Mouse (Mus musculus) right cerebral cortex, postnatal 4 days (tissue): ENCODE measurements around the gene Pdcd1lg2.

Experiments used
- DNase-seq: peaks from one replicate; pipeline ENCODE4 v3.0.0-alpha.2; 2022

Gene Pdcd1lg2

DNA sequence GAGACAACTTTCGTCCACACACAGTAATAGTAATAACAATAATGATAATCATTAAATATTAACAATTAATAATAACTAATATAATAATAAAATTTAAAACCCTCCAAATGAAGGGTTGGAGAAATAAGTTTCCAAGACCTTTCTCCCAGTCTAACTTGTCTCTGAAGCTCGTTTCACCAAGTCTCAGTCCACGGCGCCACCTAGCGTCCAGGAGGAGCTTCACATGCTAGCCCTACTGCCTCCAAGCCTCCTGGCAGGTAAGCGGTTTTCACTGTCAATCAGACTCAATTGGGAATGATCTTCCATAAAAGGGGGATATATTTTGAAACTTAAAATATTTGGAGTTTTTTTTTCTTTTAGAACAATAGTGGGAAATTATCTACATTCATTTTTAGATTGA, 90.8 kb downstream of the Pdcd1lg2 start:
- peak; percentile 91 for DNase-seq

DNA sequence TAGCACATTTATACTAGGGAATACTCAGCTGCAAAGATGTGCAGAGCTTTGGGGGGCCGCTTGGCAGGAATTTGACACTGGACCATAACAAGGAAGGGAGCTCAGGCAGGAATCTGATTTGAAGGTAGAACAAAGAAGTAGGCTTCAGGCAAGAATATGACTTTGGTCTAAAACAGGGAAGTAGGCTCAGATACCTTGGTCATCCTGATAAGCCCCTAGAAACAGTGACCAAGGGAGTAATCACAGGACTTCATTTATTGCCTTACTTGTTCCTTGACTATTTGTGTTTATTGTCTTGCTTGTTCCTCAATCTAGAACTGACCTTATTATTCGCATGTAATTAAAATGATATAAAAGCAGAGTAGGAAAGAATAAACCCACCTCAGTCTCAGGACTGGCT, 93.4 kb downstream of the Pdcd1lg2 start:
- no peak for DNase-seq

DNA sequence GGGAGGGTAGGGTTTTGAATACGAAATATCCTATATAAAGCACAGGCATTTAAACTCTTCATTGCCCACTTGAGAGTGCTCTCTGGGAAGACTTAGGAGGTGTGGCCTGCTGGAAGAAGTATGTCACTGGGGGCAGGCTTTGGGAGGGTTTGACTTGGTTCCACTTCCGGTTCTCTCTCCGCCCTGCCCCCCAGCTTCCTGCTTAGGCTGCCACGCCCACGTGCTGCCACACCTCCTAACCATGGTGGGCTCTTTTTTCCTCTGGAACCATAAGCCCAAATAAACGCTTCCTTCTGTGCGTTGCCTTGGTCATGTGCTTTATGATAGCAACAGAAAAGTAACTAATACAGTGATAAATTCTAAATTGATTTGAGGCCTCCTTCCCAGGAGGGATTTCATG, 94.9 kb downstream of the Pdcd1lg2 start:
- DNase-seq = no peak

DNA sequence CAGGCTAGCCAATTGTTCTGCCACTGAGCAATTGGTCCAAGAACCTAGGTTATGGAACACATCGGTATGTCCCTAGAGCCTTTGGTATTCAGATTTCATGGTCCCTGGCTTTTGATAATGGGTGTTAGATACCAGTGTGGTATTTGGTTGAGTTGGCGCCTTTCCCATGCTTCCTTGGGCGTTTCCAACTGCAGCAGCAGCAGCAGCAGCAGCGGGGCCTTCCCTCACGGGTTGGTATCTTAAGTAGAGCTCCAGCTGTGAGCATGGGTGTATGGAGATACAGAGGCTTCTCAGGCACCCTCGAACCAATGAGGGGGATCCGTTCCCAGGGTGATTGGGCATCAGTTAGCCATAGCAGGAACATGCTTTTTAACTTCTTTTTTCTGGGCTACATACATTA, 97.5 kb downstream of the Pdcd1lg2 start:
- no peak for DNase-seq

DNA sequence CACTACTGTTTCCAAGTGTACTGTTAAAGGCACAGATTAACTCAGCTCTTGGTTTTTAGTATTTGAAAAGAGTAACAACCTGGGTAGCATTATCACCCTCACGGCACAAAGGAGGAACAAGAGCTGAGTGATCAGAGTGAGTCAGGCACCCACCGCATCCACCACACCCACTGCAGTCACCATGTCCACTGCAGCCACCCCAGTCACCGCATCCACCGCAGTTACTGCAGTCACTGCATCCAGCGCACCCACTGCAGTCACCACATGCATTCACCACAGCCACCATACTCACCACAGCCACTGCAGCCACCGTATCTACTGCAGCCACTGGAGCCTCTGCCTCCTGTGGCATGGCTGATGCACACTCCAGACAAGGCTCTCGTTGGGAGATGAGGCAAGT, 99.1 kb downstream of the Pdcd1lg2 start:
- DNase-seq = no peak

DNA sequence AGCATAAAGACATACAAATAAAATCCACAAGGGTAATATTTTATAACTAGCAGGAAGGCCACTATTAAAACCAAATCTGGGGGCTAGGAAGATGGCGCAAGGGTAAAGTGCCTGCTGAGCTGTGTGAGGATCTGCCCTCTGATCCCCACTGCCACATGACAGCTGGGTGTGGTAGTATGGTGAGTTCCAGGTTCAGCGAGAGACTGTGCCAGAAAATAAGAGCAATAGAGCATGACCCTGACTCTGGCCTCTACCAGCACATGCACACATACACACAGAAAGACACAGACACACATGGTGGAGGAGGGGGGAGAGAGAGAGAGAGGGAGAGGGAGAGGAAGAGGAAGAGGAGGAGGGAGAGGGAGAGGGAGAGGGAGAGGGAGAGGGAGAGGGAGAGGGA, 101.1 kb downstream of the Pdcd1lg2 start:
- no peak for DNase-seq

DNA sequence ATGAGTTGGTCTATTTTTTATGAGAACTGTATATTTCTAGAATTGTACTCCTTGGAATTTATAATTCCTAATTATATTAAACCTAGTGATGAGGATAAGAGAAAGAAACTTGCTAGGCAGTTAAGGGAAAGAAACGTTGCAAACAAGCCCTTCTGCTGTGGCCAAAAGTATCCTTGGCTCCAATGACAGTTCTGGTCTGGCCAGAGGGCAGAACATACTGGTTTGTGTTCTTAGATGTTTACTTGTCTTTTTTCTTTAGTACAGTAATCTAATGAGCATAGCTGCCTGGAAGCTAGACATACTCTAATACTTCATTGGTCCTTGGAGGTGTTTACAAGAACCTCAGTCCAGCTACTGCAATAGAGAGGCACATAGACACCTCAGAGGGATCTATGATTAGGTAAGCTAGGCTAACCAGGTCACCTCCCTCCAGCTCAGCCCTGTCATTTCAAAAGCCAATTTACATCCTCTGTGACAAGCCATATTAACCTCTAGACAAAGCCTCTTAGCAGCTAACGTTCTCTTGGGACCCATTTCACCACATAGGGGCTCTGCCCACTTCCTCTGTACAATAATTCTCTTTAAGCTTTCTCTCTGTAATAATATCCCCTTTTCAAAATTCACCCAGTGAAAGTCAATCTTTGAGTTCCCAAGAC, 102.5 kb downstream of the Pdcd1lg2 start:
- DNase-seq = no peak

DNA sequence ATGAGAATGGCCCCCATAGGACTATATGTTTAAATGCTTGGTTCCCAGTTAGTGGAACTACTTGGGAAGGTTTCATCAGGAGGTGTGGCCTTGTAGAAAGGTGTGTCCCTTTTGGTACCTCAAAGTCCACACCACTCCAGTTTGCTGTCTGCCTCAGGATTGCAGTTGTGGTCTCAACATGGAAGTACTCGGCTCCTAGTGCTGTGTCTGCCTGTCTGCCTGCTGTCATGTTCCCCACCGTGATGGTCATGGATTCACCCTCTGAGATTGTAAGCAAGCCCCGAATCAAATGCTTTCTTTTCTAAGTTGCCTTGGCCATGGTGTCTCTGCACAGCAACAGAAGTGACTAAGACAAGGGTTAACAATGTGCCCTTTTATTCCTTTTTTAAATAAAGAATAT, 103.4 kb downstream of the Pdcd1lg2 start:
- no peak for DNase-seq

DNA sequence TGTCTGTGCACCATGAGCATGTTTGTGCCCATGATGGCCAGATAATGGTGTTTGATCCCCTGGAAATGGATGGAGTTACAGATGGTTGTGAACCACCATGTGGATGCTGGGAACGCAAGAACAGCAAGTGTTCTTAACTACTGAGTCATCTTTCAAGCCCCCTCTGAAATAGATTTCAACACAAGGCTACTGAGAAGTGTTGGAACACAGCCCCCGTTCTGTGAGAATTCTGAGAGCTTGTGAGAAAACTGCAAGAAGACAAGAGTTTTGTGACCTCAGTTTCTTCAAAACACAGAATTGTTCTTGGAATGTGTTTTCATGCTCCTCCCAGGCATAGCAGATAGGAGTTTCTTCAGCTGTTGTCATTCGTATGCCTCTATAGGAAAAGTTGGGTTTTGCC, 104.7 kb downstream of the Pdcd1lg2 start:
- no peak for DNase-seq

DNA sequence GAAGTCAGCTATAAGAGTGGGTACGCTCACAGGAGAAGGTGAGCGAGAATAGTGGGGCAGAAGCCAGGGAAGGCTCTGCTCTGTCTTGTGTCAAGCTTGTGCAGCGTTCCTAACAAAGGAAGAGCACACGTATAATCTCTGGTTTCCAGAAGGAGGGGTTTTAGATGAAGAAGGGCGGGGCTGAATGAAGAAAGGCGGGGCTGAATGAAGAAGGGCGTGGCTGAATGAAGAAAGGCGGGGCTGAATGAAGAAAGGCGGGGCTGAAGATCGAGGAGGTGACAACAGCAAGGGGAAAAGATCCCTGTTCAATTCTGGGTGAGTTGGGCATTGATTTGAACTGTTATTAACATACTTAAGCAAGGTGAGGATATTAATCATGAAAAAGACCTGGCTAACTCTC, 105.3 kb downstream of the Pdcd1lg2 start:
- no peak for DNase-seq

DNA sequence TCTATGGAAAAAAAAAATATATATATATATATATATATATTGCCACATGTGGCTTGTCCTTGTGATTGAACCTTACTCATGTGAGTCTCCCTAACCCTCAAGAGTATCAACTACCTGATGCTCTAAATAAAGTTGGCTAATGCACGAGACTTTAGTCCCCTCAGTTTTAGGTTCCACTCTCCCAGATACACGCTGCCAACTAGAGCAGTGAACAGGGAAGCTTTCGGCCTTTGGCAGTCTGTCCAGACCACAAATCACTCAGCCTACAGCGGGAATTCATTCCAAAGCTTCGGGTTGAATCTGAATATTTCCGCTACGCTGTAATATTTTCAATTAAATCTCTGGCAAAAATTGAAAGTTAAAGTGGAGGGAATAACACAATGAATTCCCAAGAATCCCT, 107.7 kb downstream of the Pdcd1lg2 start:
- DNase-seq = no peak

DNA sequence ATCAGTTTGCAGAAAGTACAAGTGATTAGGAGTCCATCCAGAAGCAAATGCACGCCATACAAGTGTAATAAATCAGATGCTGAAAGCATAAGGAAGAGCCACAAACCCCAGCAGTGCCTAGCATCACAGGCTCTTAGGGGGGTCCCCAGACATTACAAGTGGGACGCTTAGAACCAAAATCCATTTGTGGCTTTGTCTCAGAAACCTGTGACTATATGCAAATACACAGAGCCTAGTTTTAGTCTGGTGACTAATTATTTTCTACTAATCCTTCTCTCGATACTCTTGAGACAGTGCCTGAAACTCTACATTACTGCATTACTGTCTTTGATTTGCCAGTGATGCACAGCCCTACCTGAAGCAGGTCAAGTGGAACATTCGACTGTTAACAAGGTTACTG, 108.2 kb downstream of the Pdcd1lg2 start:
- DNase-seq = no peak
